Comparison of ENCODE assay signal across 8 mouse cellular contexts in the genomic region with DNA sequence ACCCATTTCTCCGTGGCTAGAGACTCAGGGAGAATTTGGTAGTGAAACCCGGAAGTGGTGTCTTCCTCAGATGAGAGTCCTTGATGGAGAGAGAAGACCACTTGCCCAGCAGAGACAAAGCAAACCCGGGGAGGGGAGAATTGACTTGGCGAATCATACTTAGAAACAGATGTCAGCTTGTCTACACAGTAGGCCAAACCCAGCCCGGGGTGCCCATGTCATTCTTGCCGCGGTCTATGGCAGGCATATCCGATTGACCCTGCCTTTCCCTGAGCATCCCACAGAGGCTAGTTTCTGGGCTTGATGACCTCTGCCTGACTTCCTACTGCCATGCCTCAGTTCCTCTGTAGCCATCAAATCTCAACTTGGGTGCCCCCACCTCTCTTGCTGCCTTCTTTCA.
DNase-seq lines count a peak whose midpoint lies in the region; ATAC-seq and TF ChIP-seq lines count a peak whose summit lies in the region.

No protein-coding gene starts in this region.

- H3K9me3 ChIP-seq in kidney, embryonic 16.5 days (ENCODE audit: low read length) = no peaks in the 10 kb centered on the region
- H3K9me3 ChIP-seq in heart, postnatal 0 days (replicated peaks; ENCODE audit: control insufficient read depth, low read length) = no peaks in the 10 kb centered on the region

- H3K27ac ChIP-seq in kidney, embryonic 16.5 days (ENCODE audit: low read length) = peak overlapping the region; percentile 98
- peak overlapping the region; percentile 99 for H3K27ac ChIP-seq in heart, postnatal 0 days (ENCODE audit: low read depth)

- H3K27me3 ChIP-seq in kidney, embryonic 16.5 days (ENCODE audit: insufficient read depth, low read length) = no peaks in the 10 kb centered on the region
- H3K27me3 ChIP-seq in heart, postnatal 0 days (ENCODE audit: control insufficient read depth, insufficient read depth, low read length) = no peaks in the 10 kb centered on the region

- WGBS in kidney, embryonic 16.5 days = 76% methylated on average over 8 of the region's 8 CpGs
- 84% methylated on average over 8 of the region's 8 CpGs for WGBS in heart, postnatal 0 days

- peak overlapping the region; percentile 70 for H3K4me2 ChIP-seq in kidney, embryonic 16.5 days (replicated peaks; ENCODE audit: low read depth, low read length)
- H3K4me2 ChIP-seq in heart, postnatal 0 days (ENCODE audit: low read depth, low read length) = peak overlapping the region; percentile 64; the same call in 1 of the 2 replicates

- H3K36me3 ChIP-seq in kidney, embryonic 16.5 days (ENCODE audit: insufficient read depth, low read length) = no peaks in the 10 kb centered on the region
- H3K36me3 ChIP-seq in heart, postnatal 0 days (replicated peaks; ENCODE audit: control insufficient read depth, insufficient read depth, low read length) = no peaks in the 10 kb centered on the region

- peaks cover 25% of the 10 kb centered on the region for H3K4me1 ChIP-seq in kidney, embryonic 16.5 days (ENCODE audit: insufficient read depth, low read length)
- peaks cover 33% of the 10 kb centered on the region for H3K4me1 ChIP-seq in heart, postnatal 0 days (ENCODE audit: control insufficient read depth, insufficient read depth)

- no peak overlapping the region for H3K4me3 ChIP-seq in kidney, embryonic 16.5 days (ENCODE audit: low read length)
- H3K4me3 ChIP-seq in heart, postnatal 0 days (ENCODE audit: low read depth, low read length) = no peak overlapping the region

- no peak for TF ChIP-seq CTCF in heart, postnatal 0 days (IDR thresholded peaks at IDR 0.05; ENCODE audit: low read depth)

- peak overlapping the region; percentile 79; the same call in 1 of the 2 replicates for H3K9ac ChIP-seq in kidney, embryonic 16.5 days (replicated peaks; ENCODE audit: low read length)
- H3K9ac ChIP-seq in heart, postnatal 0 days (replicated peaks; ENCODE audit: low read depth, low read length) = 0 out of 2 replicates have a peak overlapping the region, but pooled peaks have one; percentile 66

- no peak for ATAC-seq in kidney, embryonic 16.5 days (ENCODE audit: low FRiP score, low TSS enrichment)
- no peak for ATAC-seq in heart, postnatal 0 days (ENCODE audit: insufficient read depth, low read depth)

- peak; percentile 17 for DNase-seq in adrenal gland, postnatal 10 days
- DNase-seq in adrenal gland, adult 18-20 months (ENCODE audit: low spot score in 2 of 2) = no peak
- DNase-seq in kidney, postnatal 36 days = no peak
- DNase-seq in MN1 (ENCODE audit: low spot score) = peak; percentile 6
- DNase-seq in heart, postnatal 0 days (ENCODE audit: low spot score) = no peak
- no peak for DNase-seq in ovary, postnatal 10 days (ENCODE audit: low spot score)
- no peak for DNase-seq in right cerebral cortex, postnatal 36 days (ENCODE audit: low spot score in 2 of 2)

- no peak for TF ChIP-seq EP300 in heart, postnatal 0 days (IDR thresholded peaks at IDR 0.05; ENCODE audit: low read depth)

Comparison
In these comparisons a context has a peak if more than half of its experiments do, and no peak if none do; other contexts are left out.
1. DNase-seq: peak in adrenal gland, postnatal 10 days (single experiment) and MN1 (single experiment); none in adrenal gland, adult 18-20 months (0 of 2), kidney, postnatal 36 days (0 of 2), heart, postnatal 0 days (single experiment), ovary, postnatal 10 days (single experiment) and right cerebral cortex, postnatal 36 days (0 of 2).